Mouse (Mus musculus): ENCODE measurements at regions not wholly inside any gene's neighbourhood (a gene's known extent, or its start where the extent isn't known, plus 50 kb on each side); places are given as distances from the start of the nearest gene placed in this dataset.

GRCm38 (mm10) chr12:113295924-113296323 is 110.2 kb downstream of the Tmem121 start:
- TF ChIP-seq POLR2A (IDR thresholded peaks at IDR 0.05; ENCODE audit: insufficient read depth, low read depth, low read length) (no peak), CTCF (IDR thresholded peaks at IDR 0.05; ENCODE audit: insufficient read depth, low read depth, low read length) (no peak)
